ENCODE assay signal across 11 mouse cellular contexts in the genomic region with DNA sequence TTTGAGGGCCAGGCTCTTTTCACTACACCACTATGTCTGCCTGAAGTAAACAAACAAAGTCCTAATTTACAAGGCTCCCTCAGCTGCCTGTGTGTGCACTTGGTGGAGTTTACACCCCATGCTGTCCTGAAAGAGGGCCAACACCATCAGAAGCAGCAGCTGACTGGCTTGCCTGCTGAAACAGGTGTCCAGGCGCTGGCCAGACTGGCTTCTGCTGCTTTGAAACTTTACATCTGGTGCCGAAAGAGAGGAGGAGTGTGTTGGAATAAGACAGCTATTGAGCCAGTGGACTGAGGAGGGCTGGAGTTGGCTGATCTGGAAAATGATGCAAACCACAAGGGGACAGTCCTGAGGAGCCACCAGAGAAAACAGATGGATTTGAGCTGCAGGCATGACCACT. TPM values are rescaled to one million over a fixed set of nuclear protein-coding genes. Genes with fewer than 3 reads are reported as not detected.
DNase-seq lines count a peak whose midpoint lies in the region; ATAC-seq and TF ChIP-seq lines count a peak whose summit lies in the region.
"Had no signal": no experiment of that assay in that cellular context is flagged by ENCODE, and none has a peak within 500 bp of the region (broad histone marks: within the 10 kb centered on the region; RNA-seq: fewer than 3 reads in every experiment).

No protein-coding gene starts in this region.

- H3K9me3 ChIP-seq in forebrain, postnatal 0 days (ENCODE audit: low read length): no peaks in the 10 kb centered on the region
- H3K9me3 ChIP-seq in forebrain, embryonic 13.5 days (replicated peaks): no peaks in the 10 kb centered on the region
- no peaks in the 10 kb centered on the region for H3K9me3 ChIP-seq in intestine, embryonic 14.5 days (ENCODE audit: control insufficient read depth, low read length)

- H3K4me1 ChIP-seq in forebrain, postnatal 0 days (ENCODE audit: insufficient read depth): no peaks in the 10 kb centered on the region
- H3K4me1 ChIP-seq in forebrain, embryonic 13.5 days: no peaks in the 10 kb centered on the region
- H3K4me1 ChIP-seq in intestine, embryonic 14.5 days (replicated peaks; ENCODE audit: control insufficient read depth, insufficient read depth, low read length): peaks cover 6% of the 10 kb centered on the region; the same call in 1 of the 2 replicates

- no peak overlapping the region for H3K9ac ChIP-seq in forebrain, postnatal 0 days
- no peak overlapping the region for H3K9ac ChIP-seq in forebrain, embryonic 13.5 days
- no peak overlapping the region for H3K9ac ChIP-seq in intestine, embryonic 14.5 days (ENCODE audit: low read length)

- intact Hi-C loops in left cerebral cortex, postnatal 4 days (cut with DNase I): no loop called here
- intact Hi-C loops in left cerebral cortex, postnatal 36 days (cut with DNase I): no loop called here

- H3K4me2 ChIP-seq in forebrain, postnatal 0 days (ENCODE audit: low read depth): no peak overlapping the region
- no peak overlapping the region for H3K4me2 ChIP-seq in forebrain, embryonic 13.5 days
- no peak overlapping the region for H3K4me2 ChIP-seq in intestine, embryonic 14.5 days (ENCODE audit: low read length)
- H3K4me2 ChIP-seq: midbrain, embryonic 11.5 days had no signal

- H3K27me3 ChIP-seq in forebrain, postnatal 0 days (ENCODE audit: insufficient read depth, low read length): no peaks in the 10 kb centered on the region
- H3K27me3 ChIP-seq in forebrain, embryonic 13.5 days: no peaks in the 10 kb centered on the region
- no peaks in the 10 kb centered on the region for H3K27me3 ChIP-seq in intestine, embryonic 14.5 days (replicated peaks; ENCODE audit: control insufficient read depth, insufficient read depth, low read length)

- no peak; the same call in 1 of the 2 replicates for ATAC-seq in forebrain, postnatal 0 days
- ATAC-seq in forebrain, embryonic 13.5 days: no peak
- ATAC-seq in intestine, embryonic 14.5 days (replicated peaks; ENCODE audit: low FRiP score, low TSS enrichment, low read depth): 0 out of 2 replicates have a peak, but pooled peaks have one; percentile 23

- peak; percentile 24 for DNase-seq in forebrain, postnatal 0 days
- peak; percentile 58 for DNase-seq in left cerebral cortex, postnatal 4 days
- no peak for DNase-seq in left cerebral cortex, postnatal 36 days (ENCODE audit: low spot score in 2 of 2)
- peak; percentile 53 for DNase-seq in intestine, embryonic 14.5 days (ENCODE audit: low spot score)
- peak; percentile 80 for DNase-seq in skeletal muscle tissue, adult 2 months (ENCODE audit: low read depth, low spot score)
- DNase-seq in cerebellum, postnatal 36 days: no peak
- DNase-seq in cerebellum, adult 8-10 months: no peak
- DNase-seq: adrenal gland, postnatal 25 days; kidney, adult 18-20 months had no signal

- TF ChIP-seq CTCF in forebrain, postnatal 0 days (IDR thresholded peaks at IDR 0.05; ENCODE audit: low read depth): no peak

- WGBS in forebrain, postnatal 0 days: 77% methylated on average over 2 of the region's 2 CpGs
- 85% methylated on average over 2 of the region's 2 CpGs for WGBS in forebrain, embryonic 13.5 days
- 49% methylated on average over 2 of the region's 2 CpGs for WGBS in intestine, embryonic 14.5 days

- no peak overlapping the region for H3K27ac ChIP-seq in forebrain, postnatal 0 days (ENCODE audit: low read depth, low read length)
- no peak overlapping the region for H3K27ac ChIP-seq in forebrain, embryonic 13.5 days
- no peak overlapping the region for H3K27ac ChIP-seq in intestine, embryonic 14.5 days (ENCODE audit: low read depth)

- H3K36me3 ChIP-seq in forebrain, postnatal 0 days (ENCODE audit: insufficient read depth): peaks cover 4% of the 10 kb centered on the region; the same call in 1 of the 2 replicates
- peaks cover 11% of the 10 kb centered on the region for H3K36me3 ChIP-seq in forebrain, embryonic 13.5 days (ENCODE audit: poor library complexity, severe bottlenecking)
- H3K36me3 ChIP-seq in intestine, embryonic 14.5 days (ENCODE audit: control insufficient read depth, insufficient read depth, low read length): peaks cover under 1% of the 10 kb centered on the region; the same call in 1 of the 2 replicates

- H3K4me3 ChIP-seq in forebrain, postnatal 0 days (ENCODE audit: low read depth, low read length): no peak overlapping the region
- no peak overlapping the region for H3K4me3 ChIP-seq in forebrain, embryonic 13.5 days
- H3K4me3 ChIP-seq in intestine, embryonic 14.5 days (ENCODE audit: low read depth, low read length): no peak overlapping the region

RNA-seq across cellular contexts. Expression of a gene that starts 47.4 kb away (rescaled TPM):
- 38.9 and 48.7 TPM in 2 replicates for total RNA-seq in forebrain, postnatal 0 days (2014; rRNA removed)
- 31.7 and 40.1 TPM in 2 replicates for polyA plus RNA-seq in forebrain, postnatal 0 days (2015; fragmentation: Nextera tagmentation; extraction: Ambion mirVana)
- polyA plus RNA-seq in forebrain, embryonic 13.5 days (2015; fragmentation: Nextera tagmentation; extraction: Ambion mirVana): 71.4 and 78.4 TPM in 2 replicates
- 10 to 100 TPM; 49.6 to 51.8 TPM for total RNA-seq in left cerebral cortex, postnatal 4 days (2021)
- 10 to 100 TPM; 23.0 to 37.3 TPM for total RNA-seq in left cerebral cortex, postnatal 36 days (2021)
- polyA plus RNA-seq in intestine, embryonic 14.5 days (2014; fragmentation: Nextera tagmentation; extraction: Ambion mirVana): 64.8 and 70.6 TPM in 2 replicates

Comparison
In these comparisons a context has a peak if more than half of its experiments do, and no peak if none do; other contexts are left out.
1. DNase-seq: peak in forebrain, postnatal 0 days (single experiment), left cerebral cortex, postnatal 4 days (single experiment), intestine, embryonic 14.5 days (single experiment) and skeletal muscle tissue, adult 2 months (single experiment); none in left cerebral cortex, postnatal 36 days (0 of 2), cerebellum, postnatal 36 days (0 of 2) and cerebellum, adult 8-10 months (single experiment).